Comparison of ENCODE assay signal across 24 mouse cellular contexts in genomic region chr6:17340406-17340805, GRCm38 (mm10). TPM values are rescaled to one million over a fixed set of nuclear protein-coding genes. Genes with fewer than 3 reads are reported as not detected.
DNase-seq lines count a peak whose midpoint lies in the region; ATAC-seq and TF ChIP-seq lines count a peak whose summit lies in the region.
"Had no signal": no experiment of that assay in that cellular context is flagged by ENCODE, and none has a peak within 500 bp of the region (broad histone marks: within the 10 kb centered on the region; RNA-seq: fewer than 3 reads in every experiment).

No protein-coding gene starts in this region.

- no peak for ATAC-seq in liver, embryonic 12.5 days
- ATAC-seq in liver, postnatal 0 days, result peak; percentile 85
- ATAC-seq: forebrain, embryonic 15.5 days; Patski had no signal

- intact Hi-C loops in left cerebral cortex, postnatal 14 days (cut with DNase I), result no loop called here

- no peak overlapping the region for H3K9ac ChIP-seq in liver, embryonic 12.5 days
- no peak overlapping the region for H3K9ac ChIP-seq in liver, postnatal 0 days (replicated peaks)
- H3K9ac ChIP-seq: forebrain, embryonic 15.5 days; heart, embryonic 12.5 days; hindbrain, embryonic 12.5 days; limb, embryonic 12.5 days; lung, embryonic 14.5 days had no signal

- no peak overlapping the region for H3K4me3 ChIP-seq in liver, embryonic 12.5 days
- H3K4me3 ChIP-seq in brown adipose tissue, adult 24 weeks (ENCODE audit: insufficient read depth, low read depth, low read length), result no peak overlapping the region
- H3K4me3 ChIP-seq in liver, postnatal 0 days (ENCODE audit: low read depth, low read length), result no peak overlapping the region
- H3K4me3 ChIP-seq: forebrain, embryonic 15.5 days; heart, embryonic 12.5 days; hindbrain, embryonic 12.5 days; limb, embryonic 12.5 days had no signal

- H3K27ac ChIP-seq in liver, embryonic 12.5 days, result no peak overlapping the region
- H3K27ac ChIP-seq in brown adipose tissue, adult 24 weeks (replicated peaks; ENCODE audit: low read depth, low read length), result peak overlapping the region; percentile 42; the same call in 1 of the 2 replicates
- peak overlapping the region; percentile 57; the same call in 1 of the 2 replicates for H3K27ac ChIP-seq in liver, postnatal 0 days (ENCODE audit: low read depth)
- H3K27ac ChIP-seq: forebrain, embryonic 15.5 days; hindbrain, embryonic 12.5 days; limb, embryonic 12.5 days had no signal

- TF ChIP-seq EP300 in liver, postnatal 0 days (IDR thresholded peaks at IDR 0.05; ENCODE audit: low read depth), result no peak; the same call in 1 of the 2 replicates

- no peak overlapping the region for H3K4me2 ChIP-seq in liver, embryonic 12.5 days
- H3K4me2 ChIP-seq in liver, postnatal 0 days (ENCODE audit: low read depth, low read length), result 0 out of 2 replicates have a peak overlapping the region, but pooled peaks have one; percentile 32
- H3K4me2 ChIP-seq: forebrain, embryonic 15.5 days; heart, embryonic 12.5 days; hindbrain, embryonic 12.5 days; limb, embryonic 12.5 days; lung, embryonic 14.5 days had no signal

- DNase-seq in liver, result peak; percentile 4
- peak; percentile 54 for DNase-seq in embryo, embryonic 9.5 days (ENCODE audit: extremely low spot score)
- peak; percentile 17 for DNase-seq in liver, postnatal 0 days
- no peak for DNase-seq in natural killer cell, adult 2 months (ENCODE audit: low spot score in 2 of 2)
- no peak for DNase-seq in left cerebral cortex, postnatal 14 days (ENCODE audit: low spot score in 2 of 2)
- DNase-seq: cerebellum, adult 18-20 months; cerebellum, postnatal 14 days; gastrocnemius, postnatal 14 days; heart, adult 18-20 months; heart, postnatal 14 days; kidney, adult 11 months; lung, embryonic 14.5 days; lung, postnatal 4 days; right cerebral cortex, postnatal 4 days; thymus, postnatal 14 days had no signal

- H3K36me3 ChIP-seq in liver, embryonic 12.5 days, result no peaks in the 10 kb centered on the region
- no peaks in the 10 kb centered on the region for H3K36me3 ChIP-seq in liver, postnatal 0 days (replicated peaks; ENCODE audit: insufficient read depth, low read length)
- H3K36me3 ChIP-seq: forebrain, embryonic 15.5 days; G1E; heart, embryonic 12.5 days; hindbrain, embryonic 12.5 days; limb, embryonic 12.5 days had no signal

- H3K4me1 ChIP-seq in liver, embryonic 12.5 days, result no peaks in the 10 kb centered on the region
- peaks cover 10% of the 10 kb centered on the region; the same call in 1 of the 2 replicates for H3K4me1 ChIP-seq in brown adipose tissue, adult 24 weeks (ENCODE audit: control insufficient read depth, insufficient read depth, insufficient read length, low read length)
- H3K4me1 ChIP-seq in liver, postnatal 0 days (ENCODE audit: insufficient read depth), result no peaks in the 10 kb centered on the region; the same call in 1 of the 2 replicates
- H3K4me1 ChIP-seq: forebrain, embryonic 15.5 days; heart, embryonic 12.5 days; hindbrain, embryonic 12.5 days; limb, embryonic 12.5 days had no signal

- no peaks in the 10 kb centered on the region for H3K9me3 ChIP-seq in liver, embryonic 12.5 days (replicated peaks)
- no peaks in the 10 kb centered on the region for H3K9me3 ChIP-seq in liver, postnatal 0 days (ENCODE audit: low read length)
- H3K9me3 ChIP-seq: forebrain, embryonic 15.5 days; G1E; heart, embryonic 12.5 days; hindbrain, embryonic 12.5 days; limb, embryonic 12.5 days had no signal

- H3K27me3 ChIP-seq in liver, embryonic 12.5 days (replicated peaks), result no peaks in the 10 kb centered on the region
- H3K27me3 ChIP-seq in liver, postnatal 0 days (ENCODE audit: insufficient read depth, low read length), result no peaks in the 10 kb centered on the region
- H3K27me3 ChIP-seq: forebrain, embryonic 15.5 days; heart, embryonic 12.5 days; hindbrain, embryonic 12.5 days; limb, embryonic 12.5 days; Patski had no signal

- TF ChIP-seq CTCF in liver, postnatal 0 days (IDR thresholded peaks at IDR 0.05; ENCODE audit: low read depth), result no peak

- WGBS in liver, embryonic 12.5 days (ENCODE audit: insufficient replicate concordance), result 5% methylated on average over 2 of the region's 2 CpGs
- WGBS in liver, postnatal 0 days (ENCODE audit: insufficient replicate concordance), result 8% methylated on average over 2 of the region's 2 CpGs

RNA-seq across cellular contexts. Expression of gene Cav1, which starts 34.3 kb away (rescaled TPM):
- polyA plus RNA-seq in liver, embryonic 12.5 days (2016; fragmentation: Nextera tagmentation; extraction: Ambion mirVana), result 4.1 and 4.5 TPM in 2 replicates
- polyA plus RNA-seq in brown adipose tissue, adult 24 weeks (2012; ENCODE audit: insufficient read depth, insufficient read length, missing spikeins), result 735 and 867 TPM in 2 replicates
- 6.9 and 7.3 TPM in 2 replicates for polyA plus RNA-seq in liver, postnatal 0 days (2015; fragmentation: Nextera tagmentation; extraction: Ambion mirVana)
- total RNA-seq in left cerebral cortex, postnatal 14 days (2021), result 10 to 100 TPM; 26.2 to 27.5 TPM
- total RNA-seq: G1E; megakaryocyte-erythroid progenitor cell, adult 5-6 weeks had no signal
- polyA plus RNA-seq: G1E had no signal

RNA-seq across cellular contexts. Expression of gene Cav2, which starts 59.4 kb away (rescaled TPM):
- 3.2 TPM in 2 replicates for polyA plus RNA-seq in liver, embryonic 12.5 days (2016; fragmentation: Nextera tagmentation; extraction: Ambion mirVana)
- 223 and 244 TPM in 2 replicates for polyA plus RNA-seq in brown adipose tissue, adult 24 weeks (2012; ENCODE audit: insufficient read depth, insufficient read length, missing spikeins)
- polyA plus RNA-seq in liver, postnatal 0 days (2015; fragmentation: Nextera tagmentation; extraction: Ambion mirVana), result 4.5 and 4.7 TPM in 2 replicates
- total RNA-seq in left cerebral cortex, postnatal 14 days (2021), result 10 to 100 TPM; 26.8 to 27.9 TPM
- total RNA-seq: megakaryocyte-erythroid progenitor cell, adult 5-6 weeks had no signal
- polyA plus RNA-seq: G1E had no signal

Comparison
In these comparisons a context has a peak if more than half of its experiments do, and no peak if none do; other contexts are left out.
1. DNase-seq: peak in liver (single experiment), embryo, embryonic 9.5 days (single experiment) and liver, postnatal 0 days (single experiment); none in natural killer cell, adult 2 months (0 of 2) and left cerebral cortex, postnatal 14 days (0 of 2).
2. RNA of gene Cav1, which starts 34.3 kb away (polyA plus RNA-seq): 735 to 867 TPM in brown adipose tissue, adult 24 weeks; 6.9 to 7.3 TPM in liver, postnatal 0 days and 4.1 to 4.5 TPM in liver, embryonic 12.5 days; every median in the first group is over 10 times any median in the second.
3. RNA of gene Cav2, which starts 59.4 kb away (polyA plus RNA-seq): 223 to 244 TPM in brown adipose tissue, adult 24 weeks; 4.5 to 4.7 TPM in liver, postnatal 0 days and 3.2 TPM in liver, embryonic 12.5 days; every median in the first group is over 10 times any median in the second.